Mouse (Mus musculus): ENCODE measurements around the gene Slc46a1.
A peak's percentile ranks its signal among the peaks of the same experiment; 100 is the strongest.

Slc46a1 gene

DNA sequence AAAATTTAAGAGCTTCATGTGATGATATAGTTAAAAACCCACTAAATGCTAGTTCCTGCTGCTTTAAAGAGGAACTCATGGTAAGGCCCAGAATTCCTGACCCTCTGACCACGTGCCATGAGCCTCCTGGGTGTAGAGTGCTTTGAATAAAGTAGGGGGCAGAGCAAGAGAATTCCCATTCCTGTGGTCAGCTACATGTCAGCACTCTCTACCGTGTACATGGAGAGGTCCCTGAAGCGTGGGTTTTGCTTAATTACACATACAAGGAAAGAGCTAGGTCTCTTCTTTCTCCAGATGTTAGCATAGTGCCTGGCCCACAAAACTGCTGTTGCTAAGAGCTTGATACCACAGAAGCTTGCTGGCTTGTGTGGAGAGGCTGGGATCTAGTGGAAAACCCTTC lies 39.9 kb downstream of the Slc46a1 start:
- DNase-seq, result no peak

GRCm38 (mm10) chr11:78509148-78509547 lies 43.7 kb downstream of the Slc46a1 start:
- DNase-seq, result no peak

- DNase-seq, result peak; percentile 87 to 88
Observed at GRCm38 (mm10) chr11:78512025-78512957, 46.8 kb downstream of the Slc46a1 start, which contains the start of the genes Tmem199 and Poldip2. Tmem199 (minus strand) TSS chr11:78512172. Poldip2 (plus strand) TSS chr11:78512193.

GRCm38 (mm10) chr11:78513106-78513790 lies 47.8 kb downstream of the Slc46a1 start:
- no peak for DNase-seq

DNA sequence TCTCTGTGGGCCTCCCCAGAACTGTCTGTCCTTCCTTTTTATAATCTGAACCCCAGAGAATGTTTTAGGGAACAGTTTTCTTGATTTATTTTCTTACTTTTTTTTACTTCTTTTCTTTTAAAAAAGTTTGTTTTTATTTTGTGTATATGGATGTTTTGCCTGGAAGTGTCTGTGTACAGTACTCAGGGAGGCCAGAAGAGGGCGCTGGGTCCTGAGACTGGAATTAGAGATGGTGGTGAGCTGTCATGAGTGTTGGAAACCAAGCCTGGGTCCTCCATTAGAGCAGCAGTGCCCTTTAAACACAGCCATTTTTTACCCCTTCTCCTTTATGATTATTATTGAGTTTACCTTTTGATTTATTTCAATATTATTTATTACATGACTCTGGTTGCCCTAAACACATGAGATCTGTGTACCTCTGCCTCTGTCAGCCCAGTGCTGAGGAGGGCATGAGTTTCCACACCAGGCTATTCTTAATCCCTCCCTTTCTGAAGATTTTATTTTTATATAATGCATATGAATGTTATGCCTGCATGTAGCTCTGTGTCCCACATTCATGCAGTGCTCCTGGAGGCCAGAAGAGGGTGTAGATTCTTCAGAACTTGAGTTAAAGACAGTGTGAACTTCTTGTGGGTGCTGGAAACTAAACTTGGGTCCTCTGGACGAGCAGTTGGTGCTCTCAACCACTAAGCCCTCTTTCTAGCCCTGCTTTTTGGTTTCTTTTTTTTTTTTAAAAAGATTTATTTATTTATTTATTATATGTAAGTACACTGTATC lies 50.2 kb downstream of the Slc46a1 start:
- DNase-seq, result no peak

DNA sequence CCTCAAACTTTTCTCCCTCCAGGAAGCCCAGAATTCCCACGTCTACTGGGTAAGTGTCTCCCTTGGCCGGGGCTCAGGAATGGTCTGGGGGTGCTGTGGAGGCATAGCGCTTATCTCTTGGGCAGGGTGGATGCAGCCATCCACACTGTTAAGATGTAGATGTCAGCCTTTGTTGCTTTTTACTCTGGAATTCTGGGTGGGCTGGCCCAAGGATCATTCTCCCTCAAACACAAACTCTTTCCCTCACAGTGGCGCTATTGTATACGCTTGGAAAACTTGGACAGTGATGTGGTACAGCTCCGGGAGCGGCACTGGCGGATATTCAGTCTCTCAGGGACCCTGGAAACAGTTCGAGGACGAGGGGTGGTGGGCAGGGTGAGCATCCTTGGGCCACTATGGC lies 53.4 kb downstream of the Slc46a1 start:
- DNase-seq, result no peak

All from kidney, adult 8-10 months (tissue).